Mouse (Mus musculus) ES-E14 (cell line): Measurements from ENCODE around the gene Trim2.

Experiments used
- HCFC1 ChIP-seq: IDR thresholded peaks from 2 replicates; pipeline ENCODE4 v1.6.1; 2012; ENCODE audit warnings: low read length, inconsistent platforms, borderline replicate concordance; ENCODE audit not compliant: insufficient read depth
- MAFK ChIP-seq: IDR thresholded peaks from 2 replicates; pipeline ENCODE4 v1.6.1; 2014; ENCODE audit warnings: mild to moderate bottlenecking, low read depth, low read length, inconsistent platforms; ENCODE audit not compliant: insufficient read depth
- ZNF384 ChIP-seq: IDR thresholded peaks from 2 replicates; pipeline ENCODE4 v1.6.1; 2012; ENCODE audit warnings: low read depth, low read length, inconsistent platforms

- TF ChIP-seq MAFK (no peak), ZNF384 (no peak), HCFC1 (no peak)
Measured at GRCm38 (mm10) chr3:84333400-84334349, 27.0 kb upstream of the Trim2 start.
